Mouse (Mus musculus): ENCODE results near the gene Gm45716.

The Gm45716 gene

DNA sequence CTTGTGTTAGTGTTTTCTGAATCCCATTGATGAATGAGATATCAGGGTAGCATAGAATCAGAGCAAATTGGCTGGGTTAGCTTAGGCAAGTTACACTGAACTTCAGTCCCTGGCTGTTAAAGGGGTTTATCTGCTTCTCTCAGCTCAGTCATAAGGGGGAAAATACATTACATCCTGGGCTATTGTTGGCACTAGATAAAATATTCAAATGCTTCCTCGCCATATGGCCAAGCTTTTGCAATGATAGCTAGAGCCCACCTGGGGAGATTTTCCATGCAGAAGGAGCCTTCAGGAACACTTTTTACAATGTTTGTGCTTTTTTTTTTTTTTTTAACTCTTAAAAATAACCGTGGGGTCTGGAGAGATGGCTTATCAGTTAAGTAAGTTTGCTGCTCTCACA is 96.6 kb downstream of the Gm45716 start:
- no peak for DNase-seq (ENCODE audit: low read depth, low spot score)

DNA sequence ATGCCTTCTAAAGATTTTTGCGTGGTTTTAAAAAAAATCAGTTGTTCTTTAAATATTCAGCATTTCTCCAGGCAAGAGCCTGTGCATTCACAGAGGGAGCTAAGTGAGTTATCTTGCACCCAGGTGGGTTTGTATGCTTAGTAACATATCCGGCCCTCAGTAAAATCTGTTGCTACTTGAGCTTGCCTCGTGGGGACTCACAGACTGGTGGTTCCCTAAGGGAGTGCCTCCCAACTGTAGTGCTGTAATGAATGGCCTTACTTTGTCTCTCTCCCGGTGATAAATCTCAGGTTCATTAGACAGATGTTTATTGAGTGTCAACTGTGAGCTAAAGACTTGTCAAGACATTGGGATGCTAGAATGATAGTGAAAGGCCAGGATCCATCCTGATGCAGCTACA is 97.1 kb downstream of the Gm45716 start:
- DNase-seq (ENCODE audit: low read depth, low spot score) = no peak

DNA sequence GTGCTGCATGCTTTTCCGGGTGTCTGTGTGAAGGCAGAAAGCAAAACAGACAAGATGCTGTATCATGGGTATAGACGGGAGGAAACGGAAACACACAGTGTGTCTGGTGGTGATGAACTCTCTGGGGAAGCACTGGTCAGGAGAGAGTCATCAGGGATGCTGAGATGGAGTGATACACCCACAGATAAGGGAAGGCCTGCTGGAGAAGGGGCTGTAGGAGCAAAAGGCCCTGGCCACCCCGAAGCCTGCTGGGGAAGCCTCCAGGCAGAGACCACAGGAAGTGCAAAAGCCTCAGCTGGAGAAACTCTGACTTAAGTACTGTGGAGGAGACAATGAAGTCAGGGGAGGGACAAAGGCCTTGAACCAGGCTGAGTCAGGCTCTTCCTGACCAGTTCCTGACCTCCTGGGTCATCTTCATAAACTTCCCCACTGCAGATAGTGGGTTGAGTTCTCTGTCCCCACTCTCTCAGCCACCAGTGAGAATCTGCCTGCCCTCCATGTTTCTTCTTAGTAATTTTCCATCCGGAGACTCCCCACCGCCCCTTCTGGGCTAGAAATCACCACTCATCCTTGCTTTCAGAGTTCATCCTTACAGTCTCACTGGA is 99.2 kb downstream of the Gm45716 start:
- no peak for DNase-seq (ENCODE audit: low read depth, low spot score)

DNA sequence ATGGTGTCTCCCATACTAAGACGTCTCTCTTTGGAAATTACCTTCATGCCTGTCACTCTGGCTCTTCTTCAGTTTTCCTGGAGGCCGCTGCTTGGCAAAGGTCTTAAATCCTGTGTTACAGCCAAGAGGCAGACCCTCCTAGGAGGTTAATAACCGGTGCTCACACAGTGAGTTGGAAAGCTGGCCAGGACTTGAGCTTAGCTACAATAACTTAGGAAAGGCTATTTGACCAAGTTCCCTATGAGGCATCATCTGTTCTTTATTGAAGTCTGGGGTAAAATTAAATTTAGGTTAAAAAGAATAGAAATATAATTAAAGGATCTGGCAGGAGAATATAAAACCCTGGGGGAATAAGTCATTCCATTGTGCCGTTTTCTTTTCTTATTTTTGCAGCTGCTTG is 103.7 kb downstream of the Gm45716 start:
- no peak for DNase-seq (ENCODE audit: low read depth, low spot score)

DNA sequence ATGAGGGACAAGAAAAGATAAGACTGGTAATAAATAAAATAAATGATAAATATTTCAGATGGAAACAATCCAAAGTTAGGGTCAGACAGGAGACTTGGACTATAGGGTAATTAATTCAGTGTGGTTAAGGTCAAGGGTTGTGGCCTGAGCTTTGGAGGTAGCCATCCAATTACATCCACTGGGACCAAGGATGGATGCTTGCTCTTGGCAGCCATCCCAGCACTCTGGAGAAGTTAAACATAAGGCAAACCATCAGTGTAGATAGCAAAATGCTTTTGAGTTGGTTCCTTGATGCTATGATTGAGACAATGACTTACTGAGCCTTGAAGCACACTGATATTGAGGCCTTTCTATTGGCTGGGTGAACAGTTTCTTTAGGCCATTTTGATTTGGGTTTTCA is 105.3 kb downstream of the Gm45716 start:
- no peak for DNase-seq (ENCODE audit: low read depth, low spot score)

GRCm38 (mm10) chr11:90294622-90295021 is 107.1 kb downstream of the Gm45716 start:
- DNase-seq (ENCODE audit: low read depth, low spot score) = no peak

Measured in c-Kit-negative CD71-positive TER-119-positive erythroid progenitor cells, embryonic 14.5 days (primary cell).